Mouse (Mus musculus) kidney, adult 2 months (tissue): Measurements from ENCODE around the gene Med18.

Experiments used
- CTCF ChIP-seq: fragments of 200-500 bp; conservative IDR thresholded peaks from 2 replicates; pipeline ENCODE4 v1.5.1; 2011; ENCODE audit warnings: low read depth, mild to moderate bottlenecking, control low read depth, low read length, moderate library complexity, mixed read lengths; ENCODE audit not compliant: insufficient read depth, insufficient read length
- POLR2A ChIP-seq: fragments of 200-500 bp; IDR thresholded peaks from one replicate; pipeline ENCODE4 v1.6.1; 2011; ENCODE audit warnings: low read depth, low read length, control low read depth

- TF ChIP-seq CTCF (no peak), POLR2A (no peak)
Measured at GRCm38 (mm10) chr4:132432717-132433372, 30.9 kb downstream of the Med18 start.
